Mouse (Mus musculus) hindbrain, embryonic 10.5 days (tissue): ENCODE data around the gene Cobl. TPM values are rescaled to one million over a fixed set of nuclear protein-coding genes. Genes with fewer than 3 reads are reported as not detected.

Experiments used
- DNase-seq: peaks from one replicate; pipeline ENCODE4 v3.0.0-alpha.2; 2017; ENCODE audit warnings: low spot score
- H3K27ac ChIP-seq: fragments of 300-500 bp; sonication (generic); 2 replicates; pipeline ENCODE4 v1.5.1; 2016; ENCODE audit warnings: mild to moderate bottlenecking, moderate library complexity
- H3K27me3 ChIP-seq: fragments of 300-500 bp; sonication (generic); 2 replicates; pipeline ENCODE4 v1.6.1; 2016; ENCODE audit warnings: mild to moderate bottlenecking; ENCODE audit not compliant: poor library complexity, insufficient read depth, severe bottlenecking
- H3K36me3 ChIP-seq: fragments of 300-500 bp; sonication (generic); 2 replicates; pipeline ENCODE4 v1.6.1; 2016; ENCODE audit warnings: mild to moderate bottlenecking, moderate library complexity
- H3K4me1 ChIP-seq: fragments of 300-500 bp; sonication (generic); replicated peaks from 2 replicates; pipeline ENCODE4 v1.6.1; 2016; ENCODE audit warnings: mild to moderate bottlenecking
- H3K4me3 ChIP-seq: fragments of 300-500 bp; sonication (generic); 2 replicates; pipeline ENCODE4 v1.5.1; 2016; ENCODE audit warnings: mild to moderate bottlenecking, moderate library complexity
- H3K9me3 ChIP-seq: fragments of 300-500 bp; sonication (generic); 2 replicates; pipeline ENCODE4 v1.6.1; 2016; ENCODE audit warnings: mild to moderate bottlenecking, moderate library complexity
- WGBS: fragments of 180-500 bp; shearing (Covaris S2); methylation state at CpG from one replicate; pipeline ENCODE4 v1.1.7; 2016; 5-methylcytosine and 5-hydroxymethylcytosine counted together
- polyA plus RNA-seq: library from polyadenylated mRNA; unstranded; fragments of >200 nt; fragmentation: Nextera tagmentation; extraction: Ambion mirVana; gene quantifications from 2 replicates; pipeline ENCODE4 v1.2.1, GENCODE M21; 2016

The Cobl gene
- polyA plus RNA-seq, 1 experiment from 2014 or later, result 2.3 TPM

DNA sequence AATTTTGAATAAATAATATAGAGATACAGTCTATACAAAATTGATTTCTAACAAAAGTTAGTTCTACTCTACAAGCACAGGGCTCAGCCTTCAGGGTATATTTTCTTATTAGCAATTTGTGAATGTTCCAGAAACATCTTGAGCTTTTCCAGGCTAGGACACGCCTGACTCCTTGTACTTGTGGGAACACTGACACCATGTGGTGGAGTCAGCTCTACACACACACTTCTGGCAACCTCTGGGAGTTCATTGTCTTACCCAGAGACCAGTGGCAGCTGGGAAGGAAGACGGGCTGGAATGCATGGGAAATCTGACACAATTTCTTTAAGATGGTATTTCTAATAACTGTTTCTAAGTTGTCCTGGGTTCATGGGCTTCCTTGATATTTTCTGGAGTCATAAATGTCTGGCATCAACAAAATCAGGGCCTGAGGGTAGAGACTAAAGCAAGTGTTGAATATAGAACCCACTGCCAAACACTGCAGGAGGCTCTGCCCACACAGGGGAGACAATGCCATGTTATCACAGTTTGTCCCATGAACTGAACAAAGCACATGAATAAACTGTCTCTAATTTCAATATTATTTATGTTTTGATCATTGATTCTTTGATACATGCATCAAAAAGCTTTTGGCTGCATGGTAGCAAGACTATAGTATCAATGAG is 105.3 kb downstream of the Cobl start:
- Histone ChIP-seq H3K36me3 (no peaks in the 10 kb centered on the region), H3K4me1 (no peaks in the 10 kb centered on the region), H3K9me3 (no peaks in the 10 kb centered on the region), H3K27ac (no peak overlapping the region), H3K4me3 (no peak overlapping the region), H3K27me3 (no peaks in the 10 kb centered on the region)
- WGBS, result 14% methylated on average over 2 of the region's 2 CpGs
- DNase-seq, result peak; percentile 49

GRCm38 (mm10) chr11:12358602-12359001 is 106.2 kb downstream of the Cobl start:
- no peaks in the 10 kb centered on the region for H3K4me1 ChIP-seq
- 71% methylated on average over 4 of the region's 4 CpGs for WGBS
- H3K9me3 ChIP-seq, result no peaks in the 10 kb centered on the region
- H3K36me3 ChIP-seq, result no peaks in the 10 kb centered on the region
- no peaks in the 10 kb centered on the region for H3K27me3 ChIP-seq
- DNase-seq, result no peak
- H3K27ac ChIP-seq, result no peak overlapping the region
- H3K4me3 ChIP-seq, result no peak overlapping the region

DNA sequence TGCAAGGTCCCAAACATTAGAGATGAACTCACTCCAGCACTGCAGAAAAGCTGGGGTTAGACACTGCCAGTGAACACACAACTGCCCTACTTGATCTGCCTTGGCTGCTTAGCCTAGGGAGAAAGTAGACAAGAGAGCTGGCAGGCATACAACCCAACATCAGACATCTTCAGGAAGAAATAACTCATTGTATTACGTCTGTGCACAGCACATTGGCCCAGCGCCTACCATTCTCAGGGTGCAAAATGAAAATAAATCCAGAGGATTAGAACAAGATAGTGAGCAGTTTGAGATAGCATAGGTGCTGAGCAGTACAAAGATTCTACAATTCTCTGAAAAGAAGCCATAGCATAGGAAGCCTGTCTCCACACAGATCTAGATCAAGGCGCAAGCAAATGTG is 109.1 kb downstream of the Cobl start:
- Histone ChIP-seq H3K9me3 (no peaks in the 10 kb centered on the region), H3K4me3 (no peak overlapping the region), H3K4me1 (no peaks in the 10 kb centered on the region), H3K27ac (no peak overlapping the region), H3K36me3 (no peaks in the 10 kb centered on the region), H3K27me3 (no peaks in the 10 kb centered on the region)
- DNase-seq, result no peak
- WGBS, result 92% methylated on average over 3 of the region's 3 CpGs

- no peaks in the 10 kb centered on the region for H3K9me3 ChIP-seq
- H3K27me3 ChIP-seq, result no peaks in the 10 kb centered on the region
- no peaks in the 10 kb centered on the region for H3K36me3 ChIP-seq
- 67% methylated on average over 3 of the region's 3 CpGs for WGBS
- H3K4me1 ChIP-seq, result no peaks in the 10 kb centered on the region
- no peak for DNase-seq
- no peak overlapping the region for H3K4me3 ChIP-seq
- H3K27ac ChIP-seq, result no peak overlapping the region
These were observed 113.7 kb downstream of the Cobl start for GRCm38 (mm10) chr11:12350986-12351546.

- no peaks in the 10 kb centered on the region for H3K9me3 ChIP-seq
- H3K4me1 ChIP-seq, result no peaks in the 10 kb centered on the region
- DNase-seq, result no peak
- 76% methylated on average over 1 of the region's 1 CpGs for WGBS
- H3K4me3 ChIP-seq, result no peak overlapping the region
- no peaks in the 10 kb centered on the region for H3K36me3 ChIP-seq
- no peak overlapping the region for H3K27ac ChIP-seq
- H3K27me3 ChIP-seq, result no peaks in the 10 kb centered on the region
These were observed 114.7 kb downstream of the Cobl start for GRCm38 (mm10) chr11:12350086-12350485.

DNA sequence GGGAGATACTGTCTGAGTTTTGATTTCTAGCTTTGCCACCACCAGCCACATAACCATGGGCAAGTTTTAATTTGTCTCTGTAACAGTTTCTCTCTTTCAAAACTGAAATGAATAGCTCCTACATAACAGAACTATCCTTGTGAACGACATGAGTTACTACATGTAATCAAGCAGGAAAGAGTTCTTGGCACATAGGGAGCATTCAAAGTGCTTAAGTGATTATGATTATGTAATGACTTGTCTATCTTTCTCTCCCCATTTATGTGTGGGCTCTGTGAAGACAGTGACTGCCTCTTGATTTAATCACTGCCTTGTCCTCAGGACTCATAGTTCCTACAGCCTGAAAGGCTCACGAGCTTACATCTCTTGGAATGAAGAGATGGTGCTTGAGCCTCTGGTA is 118.3 kb downstream of the Cobl start:
- DNase-seq, result no peak
- Histone ChIP-seq H3K4me1 (no peaks in the 10 kb centered on the region), H3K27me3 (no peaks in the 10 kb centered on the region), H3K4me3 (no peak overlapping the region), H3K27ac (no peak overlapping the region), H3K9me3 (no peaks in the 10 kb centered on the region), H3K36me3 (no peaks in the 10 kb centered on the region)
- 88% methylated on average over 2 of the region's 2 CpGs for WGBS

- 88% methylated on average over 4 of the region's 4 CpGs for WGBS
- Histone ChIP-seq H3K27ac (no peak overlapping the region), H3K4me1 (no peaks in the 10 kb centered on the region), H3K27me3 (no peaks in the 10 kb centered on the region), H3K9me3 (no peaks in the 10 kb centered on the region), H3K36me3 (no peaks in the 10 kb centered on the region), H3K4me3 (no peak overlapping the region)
- DNase-seq, result no peak
These were observed 121.1 kb downstream of the Cobl start for GRCm38 (mm10) chr11:12343686-12344085.

- H3K4me3 ChIP-seq, result no peak overlapping the region
- no peaks in the 10 kb centered on the region for H3K9me3 ChIP-seq
- no peak overlapping the region for H3K27ac ChIP-seq
- no peaks in the 10 kb centered on the region for H3K4me1 ChIP-seq
- H3K27me3 ChIP-seq, result no peaks in the 10 kb centered on the region
- H3K36me3 ChIP-seq, result no peaks in the 10 kb centered on the region
- DNase-seq, result no peak
These were observed 124.1 kb downstream of the Cobl start for GRCm38 (mm10) chr11:12340697-12341096.

DNA sequence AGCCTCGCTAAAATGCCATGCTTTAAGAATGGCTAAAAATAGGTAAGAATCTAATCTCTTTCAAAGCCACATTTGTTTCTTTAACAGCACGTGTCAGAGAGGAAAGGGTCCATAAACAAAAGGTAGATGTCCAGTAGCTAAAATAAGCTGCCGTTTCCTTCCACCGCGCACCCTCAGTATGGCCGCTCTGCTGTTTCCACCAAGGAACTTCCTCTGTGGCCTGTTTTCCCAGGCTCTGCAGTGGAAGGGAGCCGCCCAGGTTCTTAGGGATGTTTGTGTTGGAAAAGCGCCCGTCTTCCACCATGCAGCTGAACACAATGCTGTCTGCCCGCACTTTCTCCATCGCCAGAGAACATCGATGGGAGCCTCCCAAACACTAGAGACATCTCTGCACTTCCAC is 128.6 kb downstream of the Cobl start:
- Histone ChIP-seq H3K27me3 (no peaks in the 10 kb centered on the region), H3K9me3 (no peaks in the 10 kb centered on the region), H3K27ac (no peak overlapping the region), H3K4me3 (no peak overlapping the region), H3K4me1 (no peaks in the 10 kb centered on the region), H3K36me3 (no peaks in the 10 kb centered on the region)
- no peak for DNase-seq
- WGBS, result 78% methylated on average over 12 of the region's 12 CpGs

- no peaks in the 10 kb centered on the region for H3K27me3 ChIP-seq
- H3K27ac ChIP-seq, result no peak overlapping the region
- H3K36me3 ChIP-seq, result no peaks in the 10 kb centered on the region
- no peaks in the 10 kb centered on the region for H3K9me3 ChIP-seq
- DNase-seq, result no peak
- no peak overlapping the region for H3K4me3 ChIP-seq
- H3K4me1 ChIP-seq, result no peaks in the 10 kb centered on the region
- 81% methylated on average over 2 of the region's 2 CpGs for WGBS
These were observed 132.8 kb downstream of the Cobl start for GRCm38 (mm10) chr11:12331997-12332396.

GRCm38 (mm10) chr11:12321445-12321844 is 143.3 kb downstream of the Cobl start:
- no peak overlapping the region for H3K27ac ChIP-seq
- WGBS, result 84% methylated on average over 1 of the region's 1 CpGs
- H3K9me3 ChIP-seq, result no peaks in the 10 kb centered on the region
- no peak for DNase-seq
- no peaks in the 10 kb centered on the region for H3K36me3 ChIP-seq
- no peaks in the 10 kb centered on the region for H3K27me3 ChIP-seq
- H3K4me1 ChIP-seq, result no peaks in the 10 kb centered on the region
- H3K4me3 ChIP-seq, result no peak overlapping the region

- DNase-seq, result no peak
- no peak overlapping the region for H3K27ac ChIP-seq
- WGBS, result 93% methylated on average over 3 of the region's 3 CpGs
- H3K9me3 ChIP-seq, result no peaks in the 10 kb centered on the region
- no peaks in the 10 kb centered on the region for H3K4me1 ChIP-seq
- no peaks in the 10 kb centered on the region for H3K27me3 ChIP-seq
- no peaks in the 10 kb centered on the region for H3K36me3 ChIP-seq
- no peak overlapping the region for H3K4me3 ChIP-seq
These were observed 145.4 kb downstream of the Cobl start for GRCm38 (mm10) chr11:12319318-12319717.

DNA sequence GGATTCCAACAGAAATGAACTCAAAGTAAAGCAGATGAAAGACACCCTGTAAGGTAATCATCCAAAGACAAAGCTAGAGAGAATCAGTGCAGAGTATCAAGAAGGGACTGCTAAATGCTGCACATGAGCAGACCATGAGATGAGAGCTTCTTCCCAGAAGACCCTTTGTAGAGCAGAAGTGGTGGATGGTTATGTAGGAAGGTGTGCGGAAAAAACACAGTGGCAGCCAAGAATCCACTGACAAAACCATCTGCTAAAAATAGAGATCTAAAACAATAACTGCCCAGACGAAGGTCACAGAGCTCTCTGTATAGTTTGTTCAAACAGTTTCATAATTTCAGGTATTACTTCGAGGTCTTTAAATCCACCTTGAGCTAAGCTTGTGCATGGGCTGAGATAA is 149.1 kb downstream of the Cobl start:
- Histone ChIP-seq H3K9me3 (no peaks in the 10 kb centered on the region), H3K27me3 (no peaks in the 10 kb centered on the region; the same call in 1 of the 2 replicates), H3K27ac (no peak overlapping the region), H3K4me1 (no peaks in the 10 kb centered on the region), H3K36me3 (no peaks in the 10 kb centered on the region), H3K4me3 (no peak overlapping the region)
- DNase-seq, result no peak
- WGBS, result 81% methylated on average over 3 of the region's 3 CpGs
